In the genomic region with DNA sequence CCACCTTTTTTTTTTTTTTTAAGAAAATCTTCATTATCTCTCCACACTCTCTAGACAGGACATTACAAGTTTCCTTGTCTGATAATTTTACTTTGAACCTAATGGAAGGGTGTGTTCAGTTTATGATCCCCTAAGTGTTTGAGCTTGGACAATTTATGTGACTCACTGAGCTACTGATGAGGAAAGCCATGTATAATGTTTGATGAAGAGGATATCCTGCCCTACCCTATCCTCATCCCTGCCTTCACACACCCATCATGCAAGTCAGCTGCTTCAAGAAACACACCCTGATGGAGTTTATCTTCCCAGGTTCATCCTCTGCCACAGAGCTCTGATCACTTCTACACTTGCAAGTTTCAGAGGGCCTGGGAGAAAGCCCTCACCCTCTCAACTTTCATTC, we compare ENCODE assay signal across 11 mouse cellular contexts.
"Had no signal": no experiment of that assay in that cellular context is flagged by ENCODE, and none has a peak within 500 bp of the region (broad histone marks: within the 10 kb centered on the region; RNA-seq: fewer than 3 reads in every experiment).

No protein-coding gene starts in this region.

- H3K4me3 ChIP-seq: layer of hippocampus, adult 2 months; limb, embryonic 12.5 days; liver, embryonic 13.5 days; myocyte; neural tube, embryonic 15.5 days had no signal

- ATAC-seq: liver, postnatal 0 days had no signal

- H3K9me3 ChIP-seq: limb, embryonic 12.5 days; liver, embryonic 13.5 days; neural tube, embryonic 15.5 days had no signal

- H3K9ac ChIP-seq: limb, embryonic 12.5 days; liver, embryonic 13.5 days; liver, postnatal 0 days; neural tube, embryonic 15.5 days had no signal

- H3K27me3 ChIP-seq: limb, embryonic 12.5 days; liver, embryonic 13.5 days; neural tube, embryonic 15.5 days had no signal

- DNase-seq: liver; liver, embryonic 13.5 days; liver, postnatal 0 days; midbrain, embryonic 14.5 days; right cerebral cortex, adult 18-20 months; right cerebral cortex, postnatal 25 days; thymus, postnatal 36 days had no signal

- H3K27ac ChIP-seq: layer of hippocampus, adult 2 months; limb, embryonic 12.5 days; liver, embryonic 13.5 days; neural tube, embryonic 15.5 days had no signal

- H3K36me3 ChIP-seq: limb, embryonic 12.5 days; liver, embryonic 13.5 days; neural tube, embryonic 15.5 days had no signal

- H3K4me2 ChIP-seq: limb, embryonic 12.5 days; liver, embryonic 13.5 days; neural tube, embryonic 15.5 days had no signal

- H3K4me1 ChIP-seq: limb, embryonic 12.5 days; liver, embryonic 13.5 days; neural tube, embryonic 15.5 days had no signal
